Mouse (Mus musculus) granulocyte monocyte progenitor cell, adult 5-6 weeks (primary cell): Measurements from ENCODE around the gene Gpa33. TPM values are rescaled to one million over a fixed set of nuclear protein-coding genes. Genes with fewer than 3 reads are reported as not detected.

Source experiments
- total RNA-seq, 2 experiments: library from RNA; stranded (forward) in 1 of 2; stranded (reverse) in 1 of 2; fragments of 200-712, 200-1000 nt in 1 of 2; fragments of >200 nt in 1 of 2; fragmentation: Nextera tagmentation in 1 of 2; gene quantifications; 2 replicates each; pipeline ENCODE4 v1.2.3; 2014 to 2017

Gene Gpa33
- total RNA-seq, 2 experiments from 2014 or later = not detected

Other genes with a start within 250 kb of the Gpa33 start
- gene Pou2f1, start 127.6 kb upstream of the Gpa33 start, total RNA-seq (2014; fragmentation: Nextera tagmentation) = 20.4 and 31.4 TPM in 2 replicates
- 12.7 and 20.3 TPM in 2 replicates for gene Pou2f1, start 127.6 kb upstream of the Gpa33 start, total RNA-seq (2017)
- gene Dusp27, start 2.3 kb upstream of the Gpa33 start, total RNA-seq (2014; fragmentation: Nextera tagmentation) = not detected in 2 replicates
- gene Dusp27, start 2.3 kb upstream of the Gpa33 start, total RNA-seq (2017) = not detected in 2 replicates
- not detected in 2 replicates for gene Mael, start 108.5 kb downstream of the Gpa33 start, total RNA-seq (2014; fragmentation: Nextera tagmentation)
- not detected in 2 replicates for gene Mael, start 108.5 kb downstream of the Gpa33 start, total RNA-seq (2017)
- gene Ildr2, start 123.9 kb downstream of the Gpa33 start, total RNA-seq (2014; fragmentation: Nextera tagmentation) = not detected in 2 replicates
- not detected in 2 replicates for gene Ildr2, start 123.9 kb downstream of the Gpa33 start, total RNA-seq (2017)
- gene Tada1, start 248.9 kb downstream of the Gpa33 start, total RNA-seq (2014; fragmentation: Nextera tagmentation) = 36.2 and 43.9 TPM in 2 replicates
- 45.4 and 45.9 TPM in 2 replicates for gene Tada1, start 248.9 kb downstream of the Gpa33 start, total RNA-seq (2017)